Mouse (Mus musculus) urinary bladder, postnatal 14 days (tissue): Measurements from ENCODE around the gene Rnaset2b.
"Not testable (repeated sequence)": the region's sequence is repeated elsewhere in the genome, so short reads cannot be mapped to it uniquely, and the experiment has no call there.

Experiments used
- DNase-seq: peaks from one replicate; pipeline ENCODE4 v3.0.0; 2021; ENCODE audit warnings: low spot score

The Rnaset2b gene

DNA sequence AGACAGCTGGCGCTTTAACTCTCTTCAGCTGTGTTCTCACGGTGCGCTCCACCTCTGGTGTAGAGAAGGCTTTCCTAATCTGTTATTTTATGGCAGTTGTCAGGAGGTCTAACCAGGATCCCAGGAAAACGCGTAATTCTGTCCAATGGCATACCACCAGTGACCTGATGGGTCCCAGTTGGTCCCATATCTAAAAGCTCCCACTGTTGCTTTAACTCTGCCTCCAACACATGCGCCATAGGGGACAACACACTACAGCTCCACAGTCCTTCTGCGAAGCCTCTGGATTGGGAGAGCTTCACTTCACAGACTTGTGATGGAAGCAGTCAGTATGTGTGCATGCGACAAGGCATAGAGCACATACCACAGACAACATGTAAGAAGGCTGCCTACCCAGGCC is 9.7 kb downstream of the Rnaset2b start:
- DNase-seq: not testable (repeated sequence)

DNA sequence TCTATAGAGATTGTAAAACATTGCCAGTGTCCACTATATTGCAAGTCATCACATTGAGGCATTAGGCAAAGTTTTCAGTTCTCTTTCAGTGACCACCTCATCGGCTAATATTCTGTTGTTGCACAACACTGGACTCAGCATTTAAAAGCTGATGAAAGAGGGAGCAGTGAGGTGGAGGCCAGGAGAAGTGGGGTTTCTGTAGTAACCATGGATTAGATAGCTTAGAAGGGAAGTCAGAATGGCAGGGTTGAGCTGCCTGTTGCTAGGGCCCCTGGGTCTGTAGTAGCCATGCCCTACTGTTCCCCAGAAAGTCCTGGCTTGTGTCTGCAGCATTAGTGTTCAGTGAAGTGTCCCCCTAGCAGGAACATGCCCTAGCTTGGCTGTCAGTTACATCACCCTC is 15.7 kb downstream of the Rnaset2b start:
- DNase-seq: not testable (repeated sequence)

DNA sequence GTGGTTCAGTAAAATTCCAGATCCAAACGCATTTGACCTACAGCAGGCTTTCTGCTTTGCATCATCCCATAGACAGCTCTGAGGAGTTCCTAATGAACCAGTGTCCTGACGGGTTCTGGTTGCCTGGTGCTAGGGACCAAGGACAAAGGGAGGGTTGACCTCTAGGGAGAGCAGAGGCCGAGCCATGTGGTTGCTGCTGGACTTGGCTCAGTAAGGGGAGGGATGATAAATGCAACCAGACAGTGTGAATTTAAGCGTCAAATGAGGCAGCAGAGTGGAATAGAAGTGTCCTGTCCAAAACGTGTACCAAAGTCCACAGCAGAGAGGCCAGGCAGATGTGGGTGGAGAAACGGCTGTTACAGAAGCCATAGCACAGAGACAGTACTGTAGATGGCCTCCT is 25.1 kb downstream of the Rnaset2b start:
- not testable (repeated sequence) for DNase-seq

GRCm38 (mm10) chr17:6996826-6997225 is 26.4 kb downstream of the Rnaset2b start:
- not testable (repeated sequence) for DNase-seq

GRCm38 (mm10) chr17:6997778-6998490 is 27.5 kb downstream of the Rnaset2b start:
- not testable (repeated sequence) for DNase-seq

GRCm38 (mm10) chr17:7001790-7002585 is 31.6 kb downstream of the Rnaset2b start:
- not testable (repeated sequence) for DNase-seq

GRCm38 (mm10) chr17:7003392-7003791 is 33.0 kb downstream of the Rnaset2b start:
- DNase-seq: not testable (repeated sequence)

DNA sequence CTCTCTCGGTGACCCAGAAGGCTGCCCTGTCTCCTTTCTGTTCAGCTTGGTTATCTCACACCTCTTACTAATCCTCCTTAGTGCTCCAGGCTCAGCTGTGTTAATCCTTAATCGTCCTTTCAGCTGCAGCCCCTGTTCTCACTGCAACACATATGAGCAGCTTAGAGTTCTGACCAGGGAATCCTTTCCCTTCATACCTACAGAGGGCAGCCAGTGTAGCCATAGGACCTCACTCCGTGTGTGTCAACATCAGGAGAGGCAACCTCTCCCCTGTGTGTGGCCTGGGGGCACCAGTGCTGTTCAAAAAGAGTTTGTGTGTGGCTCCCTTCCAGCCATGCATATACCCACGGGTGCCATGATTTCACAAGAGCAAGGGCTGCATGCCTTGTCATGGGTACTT is 35.2 kb downstream of the Rnaset2b start:
- not testable (repeated sequence) for DNase-seq

GRCm38 (mm10) chr17:7008885-7009284 is 38.5 kb downstream of the Rnaset2b start:
- not testable (repeated sequence) for DNase-seq

- DNase-seq: not testable (repeated sequence)
Observed at GRCm38 (mm10) chr17:7009440-7009839, 39.0 kb downstream of the Rnaset2b start.

DNA sequence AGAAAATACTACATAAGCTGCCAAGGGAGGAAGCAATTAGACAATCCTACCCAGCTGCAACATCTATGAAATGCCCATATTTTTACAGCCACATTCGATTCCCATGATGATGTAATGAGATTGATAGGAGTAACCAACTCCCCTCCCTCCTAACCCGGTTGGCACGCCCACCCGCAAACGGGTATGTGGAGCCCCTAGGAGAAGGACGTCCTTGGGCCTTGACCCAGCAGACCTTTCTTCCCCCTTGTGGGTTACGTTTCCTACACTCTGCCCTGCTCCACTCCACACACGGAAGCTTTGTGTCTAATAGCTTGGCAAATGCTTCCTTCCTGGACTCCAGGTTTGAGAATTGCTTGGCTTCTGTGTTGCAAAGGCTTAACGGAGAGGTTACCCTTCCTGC is 39.5 kb downstream of the Rnaset2b start:
- DNase-seq: not testable (repeated sequence)

DNA sequence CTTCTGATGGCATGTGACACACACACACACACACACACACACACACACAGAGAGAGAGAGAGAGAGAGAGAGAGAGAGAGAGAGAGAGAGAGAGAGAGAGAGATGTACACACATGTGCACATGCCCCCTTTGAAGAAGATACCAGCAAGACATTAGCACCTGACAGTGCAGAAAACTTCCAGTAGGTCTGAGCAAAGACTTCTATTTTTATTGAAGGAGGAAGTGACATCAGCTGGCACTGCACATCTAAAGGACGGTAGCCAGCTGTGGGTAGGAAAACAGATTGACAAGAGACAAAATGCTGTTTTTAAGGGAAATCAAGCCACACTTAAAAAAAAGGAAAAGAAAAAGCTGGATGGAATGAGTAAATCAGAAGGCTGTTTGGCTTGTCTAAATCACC is 43.8 kb downstream of the Rnaset2b start:
- not testable (repeated sequence) for DNase-seq

DNA sequence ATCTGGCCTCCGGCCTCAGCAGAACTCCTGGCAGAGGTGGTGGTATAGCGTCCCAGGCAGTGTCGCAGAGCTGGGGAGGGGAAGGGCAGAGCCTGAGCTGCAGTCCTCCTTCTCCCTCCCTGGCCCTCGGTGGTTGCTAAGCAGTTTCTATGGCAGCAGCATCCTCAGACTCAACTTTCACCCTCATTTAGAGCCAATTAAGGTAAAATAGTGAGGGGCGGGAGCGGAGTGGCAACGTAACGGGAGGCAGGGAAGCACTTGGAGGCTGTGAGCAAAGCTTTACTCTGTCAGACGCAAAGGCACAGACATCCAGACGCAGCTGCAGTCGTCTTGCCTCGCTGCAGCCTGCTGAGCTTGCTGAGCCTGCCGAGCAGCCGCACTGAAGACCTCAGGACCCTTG is 54.8 kb downstream of the Rnaset2b start, which contains the start of gene Gm1604a:
Gm1604a (plus strand) TSS at position 312 of the 400 bp plus-strand sequence.
- not testable (repeated sequence) for DNase-seq

DNA sequence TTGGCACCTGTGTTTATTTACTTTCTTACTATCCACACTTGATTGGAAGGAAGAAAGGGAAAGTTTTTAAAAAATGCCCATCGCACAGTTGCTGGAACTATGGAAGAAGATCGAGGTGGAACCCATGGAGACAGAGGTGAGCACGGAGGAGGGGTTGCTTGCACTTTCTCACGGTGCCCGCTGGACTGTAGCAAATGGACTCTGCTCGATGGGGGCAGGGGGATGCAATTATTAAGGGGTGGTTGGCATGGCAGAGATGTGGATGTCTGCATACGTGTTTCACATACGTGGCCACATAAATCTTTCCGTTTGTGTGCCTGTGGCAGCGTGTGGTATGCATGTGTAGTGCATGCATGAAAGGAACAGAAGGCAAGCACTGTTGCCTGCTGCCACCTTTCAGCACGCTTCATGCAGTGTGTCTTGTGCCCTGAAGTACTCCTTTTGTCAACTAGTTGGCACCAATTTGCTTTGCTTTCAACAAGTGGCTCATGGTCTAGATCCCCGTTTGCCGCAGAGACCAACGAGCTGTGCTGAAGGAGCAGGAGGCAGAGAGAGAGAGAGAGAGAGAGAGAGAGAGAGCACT is 55.4 kb downstream of the Rnaset2b start:
- DNase-seq: not testable (repeated sequence)

GRCm38 (mm10) chr17:7030204-7030603 is 59.8 kb downstream of the Rnaset2b start:
- DNase-seq: not testable (repeated sequence)

- not testable (repeated sequence) for DNase-seq
Observed at GRCm38 (mm10) chr17:7030622-7031174, 60.3 kb downstream of the Rnaset2b start.

DNA sequence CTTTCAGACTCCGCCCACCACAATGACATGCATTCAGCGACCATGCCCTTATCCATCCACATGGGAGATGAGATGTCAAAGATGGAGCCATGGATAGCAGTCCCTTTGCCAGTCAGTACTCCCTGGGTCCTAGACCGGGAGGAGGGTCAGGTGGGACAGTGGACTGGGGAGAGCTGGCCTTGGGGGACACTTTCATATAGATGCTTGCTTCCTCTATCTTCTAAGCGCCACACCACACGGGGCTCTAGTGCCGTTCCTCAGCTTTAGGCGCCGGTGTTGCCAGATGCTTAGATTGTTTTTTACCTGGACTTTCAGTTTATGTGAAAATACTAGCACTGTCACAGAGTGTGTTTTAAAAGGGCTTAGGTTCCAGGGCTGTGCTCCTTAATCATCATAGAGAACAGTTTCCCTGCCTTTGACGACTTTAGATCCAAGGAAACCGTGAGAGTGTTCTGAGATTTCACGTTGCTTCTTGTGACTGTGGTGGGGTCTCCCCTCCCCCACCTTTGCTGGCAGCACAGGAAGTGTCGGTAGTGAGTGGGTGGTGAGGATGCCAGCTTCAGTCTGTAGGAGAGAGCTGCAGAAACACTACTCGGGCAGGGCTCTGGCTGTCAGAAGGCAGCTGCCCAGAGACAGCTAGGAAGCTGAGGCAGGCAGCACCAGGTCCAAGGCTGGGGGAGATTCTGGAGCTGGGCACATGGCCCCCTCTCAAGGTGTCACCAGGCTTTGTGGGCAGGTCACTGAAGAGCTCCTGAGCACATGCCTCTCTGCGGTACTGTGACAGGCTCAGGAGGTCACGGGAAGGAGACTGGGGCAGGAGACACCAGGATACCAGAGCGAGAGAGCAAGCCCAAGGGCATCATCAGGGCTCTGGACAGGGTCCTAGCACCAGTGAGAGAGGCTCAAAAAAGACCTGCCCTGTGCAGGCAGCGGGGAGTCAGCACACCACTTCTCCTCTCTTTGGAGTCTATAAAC is 63.0 kb downstream of the Rnaset2b start:
- DNase-seq: not testable (repeated sequence)
